Mouse (Mus musculus) heart, postnatal 10 days (tissue): ENCODE results near the gene Tmed6. TPM values are rescaled to one million over a fixed set of nuclear protein-coding genes. Genes with fewer than 3 reads are reported as not detected.
"Not testable (repeated sequence)": the region's sequence is repeated elsewhere in the genome, so short reads cannot be mapped to it uniquely, and the experiment has no call there.

ENCODE experiments used
- DNase-seq, 2 experiments: peaks; one replicate each; pipeline ENCODE4 v3.0.0; 2021
- intact Hi-C: fragments of 180-260 bp; cut with DNase I; formaldehyde crosslinking; loops from one replicate; pipeline ENCODE4 v1.15.1; 2025
- total RNA-seq, 2 experiments: library from RNA; stranded (reverse); gene quantifications; 2 replicates each; pipeline ENCODE4 v1.2.3; 2021

Tmed6 gene
- total RNA-seq, result not detected

DNA sequence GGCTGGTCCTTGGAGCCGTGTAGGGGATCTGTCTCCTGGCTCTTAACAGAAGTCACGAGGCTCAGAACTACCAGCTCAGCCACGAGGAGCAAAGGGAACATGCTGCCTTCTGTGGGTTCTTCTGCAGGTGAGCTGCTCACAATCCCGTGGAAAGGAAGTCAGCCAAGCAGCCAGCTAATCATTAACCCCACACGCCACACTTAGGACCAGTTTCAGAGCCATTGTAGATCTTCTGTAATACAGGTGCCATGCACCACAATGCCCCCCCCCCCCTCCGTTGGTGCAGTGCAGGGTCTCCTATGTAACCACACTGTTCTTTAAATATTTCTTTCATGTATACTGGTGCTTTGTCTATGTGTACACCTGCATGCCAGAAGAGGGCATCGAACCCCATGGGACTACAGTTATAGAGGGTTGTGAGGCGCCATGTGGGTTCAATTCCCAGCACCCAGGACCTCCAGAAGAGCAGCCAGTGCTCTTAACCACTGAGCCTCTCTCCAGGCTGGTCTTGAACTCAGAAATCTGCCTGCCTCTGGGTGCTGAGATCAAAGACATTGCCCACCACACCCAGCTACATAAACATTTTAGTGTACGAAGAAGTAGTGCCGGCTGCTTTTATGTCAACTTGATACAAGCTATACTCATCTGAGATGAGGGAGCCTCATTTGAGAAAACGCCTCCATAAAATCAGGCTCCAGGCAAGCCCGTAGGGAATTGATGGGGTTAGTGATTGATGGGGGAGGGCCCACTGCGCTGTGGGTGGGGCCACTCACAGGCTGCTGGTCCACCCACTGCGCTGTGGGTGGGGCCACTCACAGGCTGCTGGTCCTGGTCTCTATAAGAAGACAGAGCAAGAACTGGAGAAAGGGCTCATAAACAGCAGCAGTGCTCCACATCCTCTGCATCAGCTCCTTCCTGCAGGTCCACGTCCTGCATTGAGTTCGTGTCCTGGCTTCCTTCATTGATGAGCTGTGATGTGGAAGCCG, at the start of gene Tmed6:
Gene Tmed6 (minus strand): TSS at position 134 of the 986 bp plus-strand sequence.
- DNase-seq, result no peak
- intact Hi-C loops, result no loop called here

DNA sequence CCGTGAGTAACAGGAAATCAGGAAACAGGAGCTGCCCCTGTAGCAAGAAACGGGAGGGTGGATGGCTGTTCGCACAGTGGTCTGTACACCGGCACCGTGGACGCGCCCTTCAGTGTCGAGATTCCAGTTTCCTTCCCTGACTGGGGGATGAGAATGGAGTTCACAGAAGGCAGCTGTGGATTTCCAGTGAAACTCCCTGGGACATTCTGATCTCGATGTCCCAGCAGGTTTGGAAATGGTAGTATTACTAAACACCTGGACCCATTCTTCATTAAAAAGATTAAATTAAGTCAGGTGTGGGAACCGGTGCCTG, 49.5 kb upstream of the Tmed6 start:
- no peak for DNase-seq
- intact Hi-C loops, result loop anchor here (10.0 kb wide), 1 partner anchor 460 kb away; no protein-coding TSS in a partner anchor

GRCm38 (mm10) chr8:107114150-107115007, 48.9 kb upstream of the Tmed6 start:
- intact Hi-C loops, result loop anchor here (10.0 kb wide), 1 partner anchor 460 kb away; no protein-coding TSS in a partner anchor
- no peak for DNase-seq

GRCm38 (mm10) chr8:107113209-107113608, 47.8 kb upstream of the Tmed6 start:
- intact Hi-C loops, result loop anchor here (10.0 kb wide), 1 partner anchor 462 kb away; no protein-coding TSS in a partner anchor
- no peak for DNase-seq

DNA sequence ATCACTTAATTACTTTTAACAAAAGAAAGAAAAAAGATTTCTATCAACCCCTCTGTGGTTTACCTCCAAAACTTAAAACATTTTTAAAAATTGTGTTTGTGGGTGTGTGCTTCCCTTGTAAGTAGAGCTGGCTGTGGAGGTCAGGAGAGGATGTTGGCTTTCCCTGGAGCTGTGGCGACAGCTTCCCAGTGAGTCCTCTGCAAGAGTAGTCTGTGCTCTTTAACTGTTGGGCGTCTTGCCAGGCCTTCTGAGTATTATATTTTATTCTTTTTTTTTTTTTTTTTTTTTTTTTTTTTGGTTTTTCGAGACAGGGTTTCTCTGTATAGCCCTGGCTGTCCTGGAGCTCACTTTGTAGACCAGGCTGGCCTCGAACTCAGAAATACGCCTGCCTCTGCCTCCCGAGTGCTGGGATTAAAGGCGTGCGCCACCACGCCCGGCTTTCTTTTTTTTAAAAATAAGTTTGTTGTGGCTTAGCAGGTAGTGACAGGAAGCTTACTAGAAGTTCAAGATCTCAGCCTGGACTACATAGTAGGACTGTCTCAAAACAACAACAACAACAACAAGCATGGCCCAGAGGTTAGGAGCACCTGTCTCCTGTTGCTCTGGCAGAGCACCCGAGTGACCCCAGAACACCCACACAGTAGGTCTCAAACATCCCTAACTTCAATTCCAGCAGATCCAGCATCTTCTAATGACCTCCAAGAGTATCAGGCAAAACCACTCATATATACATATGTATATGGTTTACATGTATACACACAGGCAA, 46.1 kb upstream of the Tmed6 start:
- no peak for DNase-seq
- intact Hi-C loops, result loop anchor here (10.0 kb wide), 1 partner anchor 463 kb away; no protein-coding TSS in a partner anchor

- DNase-seq, result no peak
- intact Hi-C loops, result loop anchor here (10.0 kb wide), 1 partner anchor 464 kb away; no protein-coding TSS in a partner anchor
Observed at GRCm38 (mm10) chr8:107110629-107111330, 45.3 kb upstream of the Tmed6 start.

- intact Hi-C loops, result loop anchor here (10.0 kb wide), 1 partner anchor 465 kb away; no protein-coding TSS in a partner anchor
- DNase-seq, result no peak
Observed at GRCm38 (mm10) chr8:107109816-107110435, 44.5 kb upstream of the Tmed6 start.

DNA sequence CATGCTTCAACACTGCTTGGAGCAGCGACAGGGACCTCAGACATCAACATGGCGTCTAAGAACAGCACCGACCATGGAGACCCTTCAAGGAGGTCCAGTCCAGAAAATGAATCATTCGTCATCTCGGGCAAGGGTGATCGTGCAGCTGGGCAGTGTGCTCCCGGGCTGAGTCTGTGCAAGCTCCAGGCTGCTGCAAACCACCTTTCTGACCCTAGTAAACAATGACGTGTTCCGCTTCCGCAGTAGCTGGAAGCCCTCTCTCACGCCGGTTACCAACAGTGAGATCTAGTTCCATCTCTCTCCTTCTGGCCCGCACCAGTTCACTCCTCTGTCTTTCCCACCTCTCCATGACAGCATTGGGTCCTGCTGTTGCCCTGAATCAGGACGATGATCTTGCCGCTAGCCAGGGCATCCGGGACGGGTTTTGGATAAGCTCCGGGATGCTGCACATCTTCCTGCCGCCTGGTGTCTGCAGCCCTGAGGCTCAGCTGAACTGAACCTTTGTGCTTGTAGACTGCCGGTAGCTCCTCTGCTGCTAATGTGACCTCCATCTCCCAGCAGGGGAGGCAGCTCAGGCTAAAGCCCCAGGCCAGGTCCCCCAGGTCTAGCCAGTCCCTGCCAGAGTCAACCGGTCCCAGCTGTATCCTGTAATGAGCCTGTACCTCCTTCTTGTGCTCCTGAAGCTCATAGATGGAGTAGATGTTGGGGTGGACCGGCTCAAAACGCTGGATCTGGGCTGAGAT, 43.7 kb upstream of the Tmed6 start:
- no peak for DNase-seq
- intact Hi-C loops, result no loop called here

- DNase-seq, intact Hi-C loops: not testable (repeated sequence)
Observed at GRCm38 (mm10) chr8:107108089-107108488, 42.6 kb upstream of the Tmed6 start.

GRCm38 (mm10) chr8:107104547-107104946, 39.1 kb upstream of the Tmed6 start:
- intact Hi-C loops, result loop anchor here (2.0 to 5.0 kb wide), 2 partner anchors 220 to 318 kb away; no protein-coding TSS in a partner anchor
- DNase-seq, result peak; percentile 82 to 92

DNA sequence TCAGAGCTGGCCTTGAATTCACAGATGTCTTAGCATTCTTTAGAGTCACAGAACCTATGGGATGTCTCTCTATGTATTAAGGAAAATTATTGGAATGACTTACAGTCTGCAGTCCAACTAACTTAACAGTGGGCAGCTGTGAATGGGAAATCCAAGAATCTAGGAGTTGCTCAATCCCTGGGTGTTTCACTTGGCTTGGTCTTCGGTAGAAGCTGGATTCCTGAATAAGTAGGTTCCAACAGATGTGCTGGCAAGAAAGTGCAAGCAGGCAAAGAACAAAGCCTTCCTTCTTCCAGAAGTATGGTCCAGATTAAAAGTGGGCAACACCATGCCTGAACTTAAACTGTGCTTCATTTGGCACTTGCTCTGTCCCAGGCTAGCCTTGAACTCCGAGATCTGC, 35.2 kb upstream of the Tmed6 start:
- DNase-seq, result no peak
- intact Hi-C loops, result loop anchor here (5.0 kb wide), 1 partner anchor 322 kb away; no protein-coding TSS in a partner anchor

GRCm38 (mm10) chr8:107096366-107097036, 31.1 kb upstream of the Tmed6 start, which contains the start of gene Terf2:
Gene Terf2 (minus strand): TSS chr8:107096547.
- intact Hi-C loops, result no loop called here
- DNase-seq, result peak; percentile 95

DNA sequence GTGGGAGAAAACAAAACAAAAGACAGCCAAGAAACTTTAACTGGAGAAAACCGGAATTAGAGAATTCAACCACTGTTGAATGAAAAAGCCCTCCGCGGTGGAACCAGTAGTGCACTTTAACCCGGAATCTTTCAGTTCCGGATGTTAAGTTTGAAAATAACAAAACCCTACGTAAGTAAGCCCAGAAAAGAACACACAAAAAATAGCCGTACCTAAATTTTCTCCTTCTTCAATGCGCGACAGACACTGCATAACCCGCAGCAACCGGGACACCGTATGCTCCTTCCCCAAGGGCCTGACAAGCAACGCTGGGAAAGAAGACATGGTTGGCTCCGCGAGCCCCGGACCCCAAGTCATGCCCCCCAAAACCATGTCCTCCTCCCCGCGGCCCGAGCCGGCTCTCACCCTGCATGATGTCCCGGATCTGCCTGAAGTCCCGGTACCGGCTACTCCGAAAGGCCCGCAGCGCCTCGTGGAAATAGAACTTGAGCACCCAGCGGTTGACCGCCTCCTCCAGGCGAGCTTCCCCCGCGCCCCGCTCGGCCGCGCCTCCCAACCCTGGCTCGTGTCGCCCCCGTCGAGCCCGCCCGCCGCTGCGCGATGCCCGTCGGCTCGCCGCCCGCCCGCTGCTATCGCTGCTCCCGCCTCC, 30.4 kb upstream of the Tmed6 start:
- intact Hi-C loops, result no loop called here
- DNase-seq, result no peak

GRCm38 (mm10) chr8:107090531-107090930, 25.1 kb upstream of the Tmed6 start:
- DNase-seq, result no peak
- intact Hi-C loops, result no loop called here

DNA sequence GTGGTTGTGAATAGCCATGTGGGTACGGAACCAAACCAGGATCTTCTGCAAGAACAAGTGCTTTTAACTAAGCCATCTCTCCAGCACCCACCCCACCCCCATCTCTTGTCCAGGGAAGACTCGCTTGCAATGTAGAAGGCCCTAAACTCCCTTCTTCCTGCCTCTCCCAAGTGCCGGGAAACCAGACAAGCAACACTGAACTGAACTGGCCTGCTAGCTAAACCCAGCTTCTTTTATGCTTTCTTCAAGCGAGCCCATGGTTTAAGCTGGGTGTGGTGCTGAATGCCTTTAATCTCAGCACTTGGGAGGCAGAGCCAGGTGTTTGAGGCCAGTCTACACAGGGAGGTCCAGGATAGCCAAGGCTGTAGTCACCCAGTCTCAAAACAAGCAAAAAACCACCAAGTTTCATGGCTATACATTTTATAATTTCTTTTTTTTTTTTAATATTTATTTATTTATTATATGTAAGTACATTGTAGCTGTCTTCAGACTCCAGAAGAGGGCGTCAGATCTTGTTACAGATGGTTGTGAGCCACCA, 23.2 kb upstream of the Tmed6 start:
- DNase-seq, result no peak
- intact Hi-C loops, result no loop called here

- intact Hi-C loops, result no loop called here
- no peak for DNase-seq
Observed at GRCm38 (mm10) chr8:107086018-107086417, 20.6 kb upstream of the Tmed6 start.

DNA sequence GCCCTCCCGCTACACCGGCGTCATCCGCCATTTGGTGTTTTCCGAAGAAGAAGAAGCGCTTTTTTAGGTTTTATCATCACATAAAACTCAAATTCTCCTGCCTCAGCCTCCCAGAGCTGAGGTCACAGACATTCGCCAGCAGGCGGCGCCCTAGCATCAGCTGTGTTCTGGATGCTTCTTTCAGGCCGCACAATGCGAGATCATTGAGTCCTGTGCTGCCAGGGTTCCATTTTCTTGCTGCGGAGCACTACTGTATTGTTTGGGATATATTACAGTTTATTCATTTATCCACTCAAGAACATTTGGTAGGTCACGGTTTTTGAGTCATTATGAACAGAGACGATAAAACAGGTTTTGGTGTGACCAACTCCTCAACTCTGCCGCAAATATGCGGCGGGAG, 19.9 kb upstream of the Tmed6 start:
- DNase-seq, result no peak
- intact Hi-C loops, result no loop called here
